14 mouse cellular contexts compared by ENCODE assay signal in the genomic region with DNA sequence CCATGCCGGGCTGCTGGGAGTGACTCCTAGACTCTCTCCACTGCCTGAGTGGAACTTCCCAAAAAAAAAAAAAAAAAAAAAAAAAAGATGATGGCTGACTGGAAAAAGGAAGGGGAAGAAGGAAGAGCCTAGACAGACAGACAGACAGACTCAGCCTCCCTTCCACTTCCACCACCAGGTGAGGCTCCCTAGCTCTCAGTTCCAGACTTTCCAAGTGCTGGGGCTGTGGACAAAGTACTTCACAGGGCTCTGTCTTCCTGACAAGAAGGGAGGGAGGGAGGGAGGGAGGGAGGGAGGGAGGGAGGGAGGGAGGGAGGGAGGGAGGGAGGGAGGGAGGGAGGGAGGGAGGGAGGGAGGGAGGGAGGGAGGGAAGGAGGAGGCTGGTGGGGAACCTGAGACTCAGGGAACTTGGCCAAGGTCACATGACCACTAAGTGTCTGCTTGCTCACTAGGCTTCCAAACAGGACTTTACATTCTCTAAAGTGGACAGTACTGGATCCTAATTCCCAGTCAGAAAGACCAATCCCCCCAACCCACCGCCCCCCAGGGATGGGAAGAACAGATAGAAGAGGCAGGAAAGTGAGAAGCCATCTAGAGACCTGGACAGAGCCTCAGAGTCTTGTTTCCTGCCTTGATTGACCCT. TPM values are rescaled to one million over a fixed set of nuclear protein-coding genes. Genes with fewer than 3 reads are reported as not detected.
DNase-seq lines count a peak whose midpoint lies in the region; ATAC-seq and TF ChIP-seq lines count a peak whose summit lies in the region.
"Had no signal": no experiment of that assay in that cellular context is flagged by ENCODE, and none has a peak within 500 bp of the region (broad histone marks: within the 10 kb centered on the region; RNA-seq: fewer than 3 reads in every experiment).

No protein-coding gene starts in this region.

- no peaks in the 10 kb centered on the region for H3K36me3 ChIP-seq in kidney, embryonic 15.5 days
- no peaks in the 10 kb centered on the region for H3K36me3 ChIP-seq in limb, embryonic 10.5 days
- H3K36me3 ChIP-seq in midbrain, postnatal 0 days (ENCODE audit: insufficient read depth, low read length): no peaks in the 10 kb centered on the region
- H3K36me3 ChIP-seq: heart, embryonic 10.5 days; hindbrain, embryonic 13.5 days had no signal

- H3K4me3 ChIP-seq in kidney, embryonic 15.5 days (replicated peaks): no peak overlapping the region
- no peak overlapping the region for H3K4me3 ChIP-seq in limb, embryonic 10.5 days
- H3K4me3 ChIP-seq in midbrain, postnatal 0 days (ENCODE audit: low read depth, low read length): no peak overlapping the region
- H3K4me3 ChIP-seq: heart, embryonic 10.5 days; hindbrain, embryonic 13.5 days had no signal

- peaks cover 8% of the 10 kb centered on the region; the same call in 1 of the 2 replicates for H3K27me3 ChIP-seq in kidney, embryonic 15.5 days
- peaks cover 26% of the 10 kb centered on the region for H3K27me3 ChIP-seq in limb, embryonic 10.5 days (ENCODE audit: low read depth, poor library complexity, severe bottlenecking)
- no peaks in the 10 kb centered on the region for H3K27me3 ChIP-seq in midbrain, postnatal 0 days (ENCODE audit: insufficient read depth, low read length)

- H3K4me2 ChIP-seq in kidney, embryonic 15.5 days: no peak overlapping the region
- no peak overlapping the region for H3K4me2 ChIP-seq in midbrain, postnatal 0 days (ENCODE audit: low read depth, low read length, poor library complexity, severe bottlenecking)
- H3K4me2 ChIP-seq: hindbrain, embryonic 13.5 days had no signal

- TF ChIP-seq CTCF in midbrain, postnatal 0 days (IDR thresholded peaks at IDR 0.05): no peak

- 76% methylated on average over 2 of the region's 2 CpGs for WGBS in kidney, embryonic 15.5 days
- WGBS in limb, embryonic 10.5 days: 59% methylated on average over 2 of the region's 2 CpGs
- 66% methylated on average over 2 of the region's 2 CpGs for WGBS in midbrain, postnatal 0 days

- H3K4me1 ChIP-seq in kidney, embryonic 15.5 days: peaks cover 61% of the 10 kb centered on the region
- H3K4me1 ChIP-seq in limb, embryonic 10.5 days: peaks cover 69% of the 10 kb centered on the region
- H3K4me1 ChIP-seq in midbrain, postnatal 0 days (ENCODE audit: insufficient read depth, low read length): no peaks in the 10 kb centered on the region

- no peaks in the 10 kb centered on the region for H3K9me3 ChIP-seq in kidney, embryonic 15.5 days (replicated peaks)
- H3K9me3 ChIP-seq in limb, embryonic 10.5 days (replicated peaks): no peaks in the 10 kb centered on the region
- no peaks in the 10 kb centered on the region for H3K9me3 ChIP-seq in midbrain, postnatal 0 days (ENCODE audit: low read length)
- H3K9me3 ChIP-seq: heart, embryonic 10.5 days; hindbrain, embryonic 13.5 days had no signal

- 0 out of 2 replicates have a peak overlapping the region, but pooled peaks have one; percentile 27 for H3K27ac ChIP-seq in kidney, embryonic 15.5 days
- H3K27ac ChIP-seq in limb, embryonic 10.5 days: 0 out of 2 replicates have a peak overlapping the region, but pooled peaks have one; percentile 46
- no peak overlapping the region for H3K27ac ChIP-seq in midbrain, postnatal 0 days (ENCODE audit: low read depth, low read length)
- H3K27ac ChIP-seq: hindbrain, embryonic 13.5 days had no signal

- no peak for ATAC-seq in kidney, embryonic 15.5 days (replicated peaks; ENCODE audit: low FRiP score)
- no peak for ATAC-seq in midbrain, postnatal 0 days (ENCODE audit: low FRiP score)

- no peak for DNase-seq in kidney, adult 11 months
- peak; percentile 67 for DNase-seq in 3T3-L1 (ENCODE audit: low read depth, low spot score)
- peak; percentile 83 for DNase-seq in ES-CJ7 (ENCODE audit: low read depth, low spot score)
- DNase-seq in limb, embryonic 10.5 days (ENCODE audit: low spot score): no peak
- no peak for DNase-seq in embryo, embryonic 9.5 days (ENCODE audit: extremely low spot score)
- no peak for DNase-seq in midbrain, postnatal 0 days (ENCODE audit: low spot score)
- DNase-seq: cerebellum, adult 11-12 months; embryo, embryonic 11 days; layer of hippocampus, adult 9-11 months had no signal

- H3K9ac ChIP-seq in kidney, embryonic 15.5 days: no peak overlapping the region
- no peak overlapping the region for H3K9ac ChIP-seq in midbrain, postnatal 0 days (replicated peaks; ENCODE audit: low read length, poor library complexity, severe bottlenecking)
- H3K9ac ChIP-seq: hindbrain, embryonic 13.5 days had no signal

RNA-seq across cellular contexts. Expression of a gene that starts 2.0 kb away (rescaled TPM):
- polyA plus RNA-seq in kidney, embryonic 15.5 days (2015; fragmentation: Nextera tagmentation; extraction: Ambion mirVana): 1.2 TPM in 2 replicates
- 1.4 and 1.9 TPM in 2 replicates for polyA plus RNA-seq in limb, embryonic 10.5 days (2016; fragmentation: Nextera tagmentation; extraction: Ambion mirVana)
- total RNA-seq in midbrain, postnatal 0 days (2014; rRNA removed): 0.05 and 0.24 TPM in 2 replicates
- polyA plus RNA-seq in midbrain, postnatal 0 days (2015; fragmentation: Nextera tagmentation; extraction: Ambion mirVana): 0.05 and 0.15 TPM in 2 replicates

RNA-seq across cellular contexts. Expression of a gene that starts 16.1 kb away (rescaled TPM):
- polyA plus RNA-seq in kidney, embryonic 15.5 days (2015; fragmentation: Nextera tagmentation; extraction: Ambion mirVana): 45.3 and 52.3 TPM in 2 replicates
- 32.7 and 42.2 TPM in 2 replicates for polyA plus RNA-seq in limb, embryonic 10.5 days (2016; fragmentation: Nextera tagmentation; extraction: Ambion mirVana)
- 317 and 384 TPM in 2 replicates for total RNA-seq in midbrain, postnatal 0 days (2014; rRNA removed)
- polyA plus RNA-seq in midbrain, postnatal 0 days (2015; fragmentation: Nextera tagmentation; extraction: Ambion mirVana): 399 and 418 TPM in 2 replicates

RNA-seq across cellular contexts. Expression of a gene that starts 25.4 kb away (rescaled TPM):
- polyA plus RNA-seq in kidney, embryonic 15.5 days (2015; fragmentation: Nextera tagmentation; extraction: Ambion mirVana): 0.98 and 1.1 TPM in 2 replicates
- 0.56 and 0.75 TPM in 2 replicates for polyA plus RNA-seq in limb, embryonic 10.5 days (2016; fragmentation: Nextera tagmentation; extraction: Ambion mirVana)
- total RNA-seq in midbrain, postnatal 0 days (2014; rRNA removed): 2.5 and 3.8 TPM in 2 replicates
- 1.9 and 2.1 TPM in 2 replicates for polyA plus RNA-seq in midbrain, postnatal 0 days (2015; fragmentation: Nextera tagmentation; extraction: Ambion mirVana)

RNA-seq across cellular contexts. Expression of a gene that starts 37.0 kb away (rescaled TPM):
- polyA plus RNA-seq in kidney, embryonic 15.5 days (2015; fragmentation: Nextera tagmentation; extraction: Ambion mirVana): 0.09 TPM in 1 of 2 replicates, not detected in the other
- polyA plus RNA-seq in limb, embryonic 10.5 days (2016; fragmentation: Nextera tagmentation; extraction: Ambion mirVana): not detected in 2 replicates
- total RNA-seq in midbrain, postnatal 0 days (2014; rRNA removed): 14.1 and 25.7 TPM in 2 replicates
- polyA plus RNA-seq in midbrain, postnatal 0 days (2015; fragmentation: Nextera tagmentation; extraction: Ambion mirVana): 8.8 and 12.8 TPM in 2 replicates
- total RNA-seq: megakaryocyte progenitor cell, adult 5-6 weeks had no signal
- polyA plus RNA-seq: heart, embryonic 10.5 days; kidney, embryonic 14.5 days had no signal

Comparison
In these comparisons a context has a peak if more than half of its experiments do, and no peak if none do; other contexts are left out.
1. DNase-seq: peak in 3T3-L1 (single experiment) and ES-CJ7 (single experiment); none in kidney, adult 11 months (single experiment), limb, embryonic 10.5 days (single experiment), embryo, embryonic 9.5 days (single experiment) and midbrain, postnatal 0 days (single experiment).